Mouse (Mus musculus) stomach, embryonic 16.5 days (tissue): ENCODE measurements around the gene Rora. TPM values are rescaled to one million over a fixed set of nuclear protein-coding genes. Genes with fewer than 3 reads are reported as not detected.

Experiments used
- ATAC-seq: fragments of 200-750 bp; cut with Nextera tagmentation; 2 replicates; pipeline ENCODE4 v1.8.0; 2017; ENCODE audit warnings: moderate number of reproducible peaks, moderate TSS enrichment; ENCODE audit not compliant: insufficient read depth, low FRiP score
- H3K27ac ChIP-seq: fragments of 300-500 bp; sonication (generic); 2 replicates; pipeline ENCODE4 v1.5.1; 2014; ENCODE audit warnings: low read length
- H3K27me3 ChIP-seq: fragments of 300-500 bp; sonication (generic); 2 replicates; pipeline ENCODE4 v1.6.1; 2014; ENCODE audit warnings: low read length, control low read depth, mixed read lengths; ENCODE audit not compliant: control insufficient read depth, insufficient read depth
- H3K36me3 ChIP-seq: fragments of 300-500 bp; sonication (generic); 2 replicates; pipeline ENCODE4 v1.6.1; 2014; ENCODE audit warnings: low read length; ENCODE audit not compliant: control insufficient read depth, insufficient read depth
- H3K4me1 ChIP-seq: fragments of 300-500 bp; sonication (generic); 2 replicates; pipeline ENCODE4 v1.6.1; 2014; ENCODE audit warnings: low read length, control low read depth, mixed read lengths; ENCODE audit not compliant: control insufficient read depth, insufficient read depth
- H3K4me2 ChIP-seq: fragments of 300-500 bp; sonication (generic); 2 replicates; pipeline ENCODE4 v1.6.1; 2014; ENCODE audit warnings: low read depth, low read length, mixed read lengths
- H3K4me3 ChIP-seq: fragments of 300-500 bp; sonication (generic); replicated peaks from 2 replicates; pipeline ENCODE4 v1.5.1; 2014; ENCODE audit warnings: mild to moderate bottlenecking, low read length
- H3K9ac ChIP-seq: fragments of 300-500 bp; sonication (generic); 2 replicates; pipeline ENCODE4 v1.6.1; 2014; ENCODE audit warnings: low read length
- H3K9me3 ChIP-seq: fragments of 300-500 bp; sonication (generic); replicated peaks from 2 replicates; pipeline ENCODE4 v1.6.1; 2016; ENCODE audit warnings: low read length, control low read depth; ENCODE audit not compliant: control insufficient read depth
- WGBS: fragments of 180-500 bp; shearing (Covaris S2); extraction: QIAGEN DNeasy Blood & Tissue Kit; methylation state at CpG from one replicate; pipeline ENCODE4 v1.1.7; 2014; 5-methylcytosine and 5-hydroxymethylcytosine counted together
- polyA plus RNA-seq: library from polyadenylated mRNA; unstranded; fragments of >200 nt; fragmentation: Nextera tagmentation; extraction: Ambion mirVana; gene quantifications from 2 replicates; pipeline ENCODE4 v1.2.1, GENCODE M21; 2015

The Rora gene
- polyA plus RNA-seq, 1 experiment from 2014 or later: 8.4 TPM

DNA sequence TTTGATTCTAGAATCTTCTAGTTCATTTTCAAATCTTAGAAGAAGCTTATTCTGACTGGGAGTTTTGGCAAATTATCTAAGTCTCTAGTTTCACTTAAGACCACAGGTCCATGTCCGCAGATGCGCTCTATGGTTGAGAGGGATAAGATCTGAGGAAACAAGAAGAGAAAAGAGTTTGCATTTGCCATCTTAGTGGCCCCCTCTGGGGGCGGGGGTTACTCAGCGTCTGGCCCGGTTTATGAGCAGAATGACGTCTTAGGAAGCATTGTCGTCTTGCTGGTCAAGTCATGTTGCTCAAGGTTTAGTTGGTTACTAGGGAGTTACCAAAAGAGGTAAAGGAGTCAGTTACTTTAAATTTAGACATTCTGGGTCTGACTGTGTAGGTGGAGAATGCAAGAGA is 686.8 kb downstream of the Rora start:
- H3K27me3 ChIP-seq: no peaks in the 10 kb centered on the region
- no peaks in the 10 kb centered on the region for H3K36me3 ChIP-seq
- no peak overlapping the region for H3K27ac ChIP-seq
- H3K4me2 ChIP-seq: no peak overlapping the region
- H3K4me1 ChIP-seq: no peaks in the 10 kb centered on the region
- no peak for ATAC-seq
- no peaks in the 10 kb centered on the region for H3K9me3 ChIP-seq
- WGBS: 89% methylated on average over 7 of the region's 7 CpGs
- no peak overlapping the region for H3K4me3 ChIP-seq
- no peak overlapping the region for H3K9ac ChIP-seq

DNA sequence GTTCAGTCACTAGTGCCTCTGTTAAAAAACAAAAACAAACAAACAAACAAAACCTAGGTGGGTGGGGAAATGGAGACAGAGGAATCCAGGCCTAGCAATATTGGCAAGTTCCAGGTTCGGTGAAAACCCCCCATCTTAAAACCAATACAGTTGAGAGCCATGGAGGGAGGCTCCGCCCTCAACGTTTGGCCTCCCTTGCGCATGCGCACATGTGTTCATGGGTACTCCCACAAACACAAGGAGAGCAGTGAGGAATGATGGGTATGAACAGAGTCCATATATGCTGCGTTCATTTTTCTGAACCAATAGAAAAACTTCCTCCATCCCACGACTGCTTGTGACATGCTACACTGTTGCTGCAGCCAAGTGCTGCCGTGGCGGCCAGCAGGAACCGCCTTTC is 690.3 kb downstream of the Rora start:
- H3K4me2 ChIP-seq: no peak overlapping the region
- no peaks in the 10 kb centered on the region for H3K36me3 ChIP-seq
- H3K4me3 ChIP-seq: no peak overlapping the region

DNA sequence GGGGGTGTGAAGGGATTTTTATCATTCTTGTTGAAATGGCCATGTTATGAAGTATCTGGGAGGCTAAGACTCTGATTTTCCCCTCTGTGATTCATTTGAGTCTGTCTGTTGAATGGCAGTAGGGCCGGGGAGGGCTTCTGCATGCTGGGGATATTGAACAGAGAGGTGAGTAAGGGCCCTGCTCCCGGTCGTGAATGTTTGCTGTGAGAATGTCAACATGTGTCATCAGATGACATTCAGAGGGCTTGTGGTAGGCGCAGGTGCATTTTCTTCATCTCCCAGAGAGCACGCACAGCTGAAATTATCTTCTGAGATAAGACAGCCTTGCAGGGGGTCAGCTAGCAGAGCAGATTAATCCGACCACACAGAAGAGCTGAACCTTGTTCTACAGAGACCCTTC is 692.0 kb downstream of the Rora start:
- H3K4me1 ChIP-seq: no peaks in the 10 kb centered on the region
- no peaks in the 10 kb centered on the region for H3K36me3 ChIP-seq
- ATAC-seq: no peak
- no peaks in the 10 kb centered on the region for H3K9me3 ChIP-seq
- no peak overlapping the region for H3K4me2 ChIP-seq
- no peaks in the 10 kb centered on the region for H3K27me3 ChIP-seq
- no peak overlapping the region for H3K9ac ChIP-seq
- 49% methylated on average over 6 of the region's 6 CpGs for WGBS
- no peak overlapping the region for H3K4me3 ChIP-seq
- H3K27ac ChIP-seq: no peak overlapping the region

More for the DNA sequence above, 690.3 kb downstream of the Rora start:
- 88% methylated on average over 10 of the region's 10 CpGs for WGBS
- Histone ChIP-seq H3K4me1 (no peaks in the 10 kb centered on the region), H3K9ac (no peak overlapping the region), H3K9me3 (no peaks in the 10 kb centered on the region), H3K27ac (no peak overlapping the region), H3K27me3 (no peaks in the 10 kb centered on the region)
- ATAC-seq: no peak

DNA sequence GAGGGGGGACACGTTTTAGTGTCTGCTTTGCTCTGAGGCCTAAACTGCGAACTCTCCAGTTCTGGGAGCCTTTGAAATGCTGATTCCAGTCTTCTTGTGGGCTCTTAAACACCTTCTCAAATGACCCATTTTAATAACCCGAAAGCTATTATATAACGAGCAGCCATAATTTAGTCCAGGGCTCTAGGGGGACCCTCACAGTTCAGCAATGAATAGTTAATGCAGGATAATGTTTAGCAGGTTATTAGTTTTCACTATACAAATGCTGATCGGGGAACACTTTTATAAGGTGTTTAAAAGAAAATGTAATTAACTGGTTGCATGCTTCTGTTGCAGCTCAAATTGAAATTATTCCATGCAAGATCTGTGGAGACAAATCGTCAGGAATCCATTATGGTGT is 694.2 kb downstream of the Rora start:
- no peak overlapping the region for H3K4me2 ChIP-seq
- H3K36me3 ChIP-seq: no peaks in the 10 kb centered on the region
- no peak for ATAC-seq
- no peaks in the 10 kb centered on the region for H3K27me3 ChIP-seq
- no peaks in the 10 kb centered on the region for H3K9me3 ChIP-seq
- no peak overlapping the region for H3K9ac ChIP-seq
- no peaks in the 10 kb centered on the region for H3K4me1 ChIP-seq
- H3K27ac ChIP-seq: no peak overlapping the region
- WGBS: 79% methylated on average over 6 of the region's 6 CpGs
- H3K4me3 ChIP-seq: no peak overlapping the region

DNA sequence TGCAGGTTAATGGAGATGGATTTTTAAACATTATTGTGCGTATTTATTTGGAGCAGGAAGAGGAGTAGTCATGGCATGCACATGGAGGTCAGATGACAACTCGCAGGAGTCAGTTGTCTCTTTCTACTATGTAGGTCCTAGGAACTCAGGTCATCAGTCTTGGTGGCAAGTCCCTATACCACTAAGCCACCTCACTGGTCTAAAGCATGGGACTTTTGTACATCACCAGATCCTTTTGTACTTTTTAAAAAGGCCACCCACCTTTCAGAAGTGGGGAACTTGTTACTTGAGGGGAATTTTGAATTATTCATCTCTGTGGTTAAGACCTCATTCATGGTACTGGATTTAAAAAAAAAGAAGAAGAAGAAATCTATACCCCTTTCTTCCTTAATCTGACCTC is 696.0 kb downstream of the Rora start:
- no peak overlapping the region for H3K4me2 ChIP-seq
- no peaks in the 10 kb centered on the region for H3K4me1 ChIP-seq
- no peaks in the 10 kb centered on the region for H3K9me3 ChIP-seq
- no peak overlapping the region for H3K4me3 ChIP-seq
- ATAC-seq: no peak
- H3K36me3 ChIP-seq: no peaks in the 10 kb centered on the region
- WGBS: 78% methylated on average over 2 of the region's 2 CpGs
- no peak overlapping the region for H3K9ac ChIP-seq
- no peak overlapping the region for H3K27ac ChIP-seq
- H3K27me3 ChIP-seq: no peaks in the 10 kb centered on the region

DNA sequence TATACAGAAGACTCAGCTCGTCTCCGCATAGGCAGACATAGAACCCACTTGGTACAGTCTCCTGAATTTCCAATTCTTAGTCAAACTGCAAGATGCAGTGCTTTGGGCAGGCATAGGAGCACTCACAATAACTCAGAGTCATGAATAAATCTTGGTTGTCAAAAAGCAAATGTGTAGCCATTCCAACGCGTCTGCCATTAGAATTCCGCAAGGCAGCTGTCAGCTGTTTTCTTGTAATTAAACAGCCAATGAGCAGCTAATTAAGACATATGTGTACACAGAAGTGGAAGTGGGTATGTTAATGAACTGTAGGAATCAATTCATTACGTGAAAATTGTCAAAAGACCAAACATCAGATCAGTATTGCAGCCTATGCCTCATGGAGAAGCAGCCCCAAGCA is 700.6 kb downstream of the Rora start:
- H3K4me3 ChIP-seq: no peak overlapping the region
- no peaks in the 10 kb centered on the region for H3K36me3 ChIP-seq
- no peak for ATAC-seq
- H3K9me3 ChIP-seq: no peaks in the 10 kb centered on the region
- WGBS: 77% methylated on average over 6 of the region's 6 CpGs
- no peak overlapping the region for H3K4me2 ChIP-seq
- H3K9ac ChIP-seq: no peak overlapping the region
- no peak overlapping the region for H3K27ac ChIP-seq
- H3K4me1 ChIP-seq: no peaks in the 10 kb centered on the region
- H3K27me3 ChIP-seq: no peaks in the 10 kb centered on the region

DNA sequence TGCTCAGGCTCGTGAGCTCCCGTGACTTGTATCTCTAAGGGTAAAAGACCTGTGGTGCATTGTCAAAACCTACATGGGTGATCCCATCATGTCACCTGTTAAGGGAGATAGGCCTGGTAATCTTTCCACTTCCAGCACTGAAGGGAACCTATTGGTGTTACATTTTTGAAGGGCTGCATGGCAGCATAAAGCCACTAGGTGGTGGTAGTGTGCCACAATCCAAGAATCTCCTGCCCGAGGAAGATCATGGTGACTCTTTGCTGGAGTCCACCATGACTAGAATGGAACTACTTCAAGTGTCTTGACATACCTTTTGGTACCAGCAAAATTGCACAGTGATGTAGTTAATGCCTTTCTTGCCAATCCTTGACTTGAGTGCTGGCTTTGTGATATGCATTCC is 704.2 kb downstream of the Rora start:
- 34% methylated on average over 3 of the region's 3 CpGs for WGBS
- Histone ChIP-seq H3K4me1 (no peaks in the 10 kb centered on the region), H3K9ac (no peak overlapping the region), H3K27me3 (no peaks in the 10 kb centered on the region), H3K4me3 (no peak overlapping the region), H3K4me2 (no peak overlapping the region), H3K36me3 (no peaks in the 10 kb centered on the region), H3K9me3 (no peaks in the 10 kb centered on the region), H3K27ac (no peak overlapping the region)
- no peak for ATAC-seq

DNA sequence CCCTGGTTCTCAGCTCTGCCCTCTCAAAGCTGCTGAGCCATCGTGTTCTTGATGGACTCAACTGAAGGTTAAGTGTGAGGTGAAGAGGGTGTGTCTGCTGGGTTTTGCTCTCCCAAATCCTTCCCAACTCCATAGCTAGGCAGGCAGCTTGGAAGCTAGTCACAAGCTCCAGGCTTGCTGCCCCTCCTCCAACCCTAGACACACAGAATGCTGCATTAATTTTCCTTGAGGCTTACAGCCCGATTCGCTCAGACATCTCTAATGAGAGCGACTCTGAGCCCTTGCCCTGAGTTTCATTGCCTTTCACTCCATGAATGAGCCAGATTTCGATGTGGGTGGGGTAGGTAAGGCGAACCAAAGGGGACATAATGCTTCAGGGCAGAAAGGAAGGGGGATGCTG is 705.2 kb downstream of the Rora start:
- 76% methylated on average over 6 of the region's 6 CpGs for WGBS
- Histone ChIP-seq H3K4me1 (no peaks in the 10 kb centered on the region), H3K27me3 (no peaks in the 10 kb centered on the region), H3K9ac (no peak overlapping the region), H3K4me2 (no peak overlapping the region), H3K36me3 (no peaks in the 10 kb centered on the region), H3K4me3 (no peak overlapping the region), H3K9me3 (no peaks in the 10 kb centered on the region), H3K27ac (no peak overlapping the region)
- no peak for ATAC-seq

DNA sequence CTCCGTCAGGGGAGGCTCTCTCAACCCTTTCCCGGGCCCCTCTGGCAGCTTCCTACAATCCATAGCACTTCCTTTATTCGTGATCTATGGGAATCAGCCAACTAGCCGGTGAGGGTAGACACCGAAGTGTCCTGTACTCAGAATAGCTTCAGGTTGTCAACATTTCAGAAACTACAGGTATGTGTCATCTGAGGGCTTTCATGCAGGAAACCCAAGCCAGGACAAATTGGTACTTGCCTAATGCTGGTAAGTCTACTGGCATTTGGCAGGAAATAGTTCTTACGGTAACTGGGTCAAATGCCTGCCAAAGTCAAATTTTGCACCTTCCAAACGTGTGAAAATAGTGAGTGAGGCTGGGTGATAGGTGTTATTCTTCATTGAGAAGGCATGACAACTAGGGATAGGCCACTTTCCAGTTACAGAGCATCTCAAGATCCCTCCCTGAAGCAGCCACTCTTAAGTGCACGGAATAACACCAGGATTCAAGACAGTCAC is 708.4 kb downstream of the Rora start:
- Histone ChIP-seq H3K4me1 (no peaks in the 10 kb centered on the region), H3K4me3 (no peak overlapping the region), H3K27me3 (no peaks in the 10 kb centered on the region), H3K4me2 (no peak overlapping the region), H3K9ac (no peak overlapping the region), H3K36me3 (no peaks in the 10 kb centered on the region), H3K27ac (no peak overlapping the region), H3K9me3 (no peaks in the 10 kb centered on the region)
- no peak for ATAC-seq
- WGBS: 81% methylated on average over 8 of the region's 8 CpGs

DNA sequence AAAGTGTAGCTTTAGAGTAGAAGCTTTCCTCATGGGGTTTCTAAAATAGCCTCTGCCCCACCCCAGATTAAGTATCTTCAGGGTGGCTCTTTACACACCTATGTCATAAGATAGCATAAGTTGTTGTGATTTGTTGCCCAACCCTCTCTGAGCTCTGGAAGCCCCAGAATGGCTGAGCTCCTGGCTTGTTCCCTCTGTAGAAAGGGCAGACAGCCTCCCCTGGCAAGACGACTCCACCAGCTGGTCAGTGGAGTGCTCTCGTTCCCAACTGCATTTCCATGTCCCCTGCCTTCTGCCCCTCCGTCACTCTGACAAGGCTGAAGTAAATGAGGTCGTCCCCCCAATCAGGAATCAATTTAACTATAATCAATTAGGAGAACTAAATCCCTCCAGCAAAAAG is 709.2 kb downstream of the Rora start:
- 46% methylated on average over 4 of the region's 4 CpGs for WGBS
- Histone ChIP-seq H3K9ac (no peak overlapping the region), H3K4me3 (no peak overlapping the region), H3K4me1 (no peaks in the 10 kb centered on the region), H3K9me3 (no peaks in the 10 kb centered on the region), H3K4me2 (no peak overlapping the region), H3K27me3 (no peaks in the 10 kb centered on the region), H3K36me3 (no peaks in the 10 kb centered on the region), H3K27ac (no peak overlapping the region)
- ATAC-seq: no peak
